Mouse (Mus musculus): ENCODE results near the gene Efna1. TPM values are rescaled to one million over a fixed set of nuclear protein-coding genes. Genes with fewer than 3 reads are reported as not detected.
A peak's percentile ranks its signal among the peaks of the same experiment; 100 is the strongest.

Efna1 gene
- polyA plus RNA-seq (2012; rRNA removed) = 132 and 134 TPM in 2 replicates

DNA sequence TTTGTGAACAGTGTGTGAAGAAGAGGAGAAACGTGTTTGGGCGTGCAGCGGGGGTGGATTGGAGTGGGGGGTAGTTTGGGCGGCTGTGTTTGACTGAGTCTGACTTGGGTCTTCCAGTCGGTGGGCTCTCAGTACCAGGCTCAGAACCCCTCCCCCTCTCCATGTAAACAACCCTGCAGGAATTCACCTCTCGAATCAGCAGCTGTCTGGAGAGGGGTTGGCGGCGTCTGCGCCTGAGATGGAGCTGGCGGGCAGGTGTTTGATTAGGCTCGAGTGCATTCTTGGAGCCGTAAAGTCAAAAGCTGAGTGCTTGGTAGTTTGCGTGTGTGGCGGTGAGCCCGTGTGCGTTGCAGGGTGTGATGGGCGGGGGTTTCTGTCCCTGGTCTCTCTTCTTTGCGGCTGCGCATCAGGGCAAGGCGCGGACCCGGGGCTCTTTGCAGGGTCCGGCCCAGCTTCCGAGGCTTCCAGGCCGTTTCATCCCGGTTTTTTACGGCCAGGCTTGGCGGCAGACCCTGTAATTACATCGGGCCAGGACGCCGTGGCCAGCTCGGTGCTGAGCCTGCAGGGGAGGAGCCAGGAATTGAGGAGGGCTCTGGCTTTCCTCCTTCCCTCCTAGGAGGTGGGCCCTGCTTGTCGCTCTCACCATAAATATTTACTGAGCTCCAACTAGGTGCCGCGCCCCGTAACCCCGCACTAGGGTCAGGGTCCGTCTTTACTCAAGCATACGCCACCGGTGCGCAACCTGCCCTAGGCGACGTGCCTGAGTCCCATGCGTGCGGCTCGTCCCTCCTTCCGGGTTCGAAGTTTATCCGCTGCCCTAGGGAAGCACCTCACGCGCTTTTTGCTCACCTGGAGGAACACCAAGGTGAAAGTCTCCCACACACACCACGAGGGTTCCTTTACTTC, at the start of gene Efna1:
TSS of gene Efna1 (minus strand) at position 537 of the 906 bp plus-strand sequence.
- 1% methylated on average over 52 of the region's 52 CpGs for WGBS
- TF ChIP-seq CTCF (IDR thresholded peaks at IDR 0.05; ENCODE audit: insufficient read depth, low read length) (no peak), POLR2A (IDR thresholded peaks at IDR 0.05; ENCODE audit: borderline replicate concordance, extremely low read depth, low read depth, low read length) (peak; percentile 69; the same call in 1 of the 2 replicates)
- peak; percentile 85 for DNase-seq
- Histone ChIP-seq H3K4me1 (ENCODE audit: control insufficient read depth, insufficient read depth, low read length) (peaks cover 11% of the 10 kb centered on the region), H3K4me3 (replicated peaks; ENCODE audit: extremely low read depth, low read depth, low read length) (peak within 1 kb of the TSS; percentile 92)

GRCm38 (mm10) chr3:89330346-89330745, 49.4 kb upstream of the Efna1 start:
- DNase-seq = no peak
- Histone ChIP-seq H3K4me3 (replicated peaks; ENCODE audit: extremely low read depth, low read depth, low read length) (no peak overlapping the region), H3K4me1 (ENCODE audit: control insufficient read depth, insufficient read depth, low read length) (no peaks in the 10 kb centered on the region)
- TF ChIP-seq CTCF (IDR thresholded peaks at IDR 0.05; ENCODE audit: insufficient read depth, low read length) (no peak), POLR2A (IDR thresholded peaks at IDR 0.05; ENCODE audit: borderline replicate concordance, extremely low read depth, low read depth, low read length) (no peak)
- 67% methylated on average over 3 of the region's 3 CpGs for WGBS

GRCm38 (mm10) chr3:89328623-89329022, 47.7 kb upstream of the Efna1 start:
- 32% methylated on average over 4 of the region's 4 CpGs for WGBS
- no peaks in the 10 kb centered on the region for H3K4me1 ChIP-seq (ENCODE audit: control insufficient read depth, insufficient read depth, low read length)
- TF ChIP-seq POLR2A (IDR thresholded peaks at IDR 0.05; ENCODE audit: borderline replicate concordance, extremely low read depth, low read depth, low read length) (no peak), CTCF (IDR thresholded peaks at IDR 0.05; ENCODE audit: insufficient read depth, low read length) (no peak)
- no peak for DNase-seq
- H3K4me3 ChIP-seq (replicated peaks; ENCODE audit: extremely low read depth, low read depth, low read length) = no peak overlapping the region

DNA sequence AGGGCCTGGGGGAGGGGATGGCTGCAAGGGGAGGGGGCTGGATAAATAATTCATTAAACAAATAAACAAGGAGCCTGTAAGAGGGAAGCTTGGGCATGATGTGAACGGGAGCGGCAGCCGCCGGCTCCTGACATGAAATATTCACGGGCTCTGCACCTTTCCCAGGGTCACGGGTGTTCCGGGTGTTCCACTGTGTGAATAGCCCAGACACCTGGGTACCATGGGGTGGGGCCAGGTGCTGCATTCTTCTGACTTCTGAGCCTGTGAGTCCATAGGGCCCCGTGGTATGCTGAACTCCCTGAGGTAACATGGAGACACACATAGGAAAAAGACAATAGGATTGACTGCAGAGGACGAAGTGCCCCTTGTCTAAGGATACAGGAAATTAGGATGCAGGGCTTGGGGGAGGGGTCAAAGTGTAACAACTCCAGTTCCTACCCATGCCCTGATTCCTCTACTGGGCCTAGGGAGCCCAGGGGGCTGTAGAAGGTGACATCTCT, 46.5 kb upstream of the Efna1 start:
- WGBS = 42% methylated on average over 9 of the region's 9 CpGs
- no peak for DNase-seq
- Histone ChIP-seq H3K4me1 (ENCODE audit: control insufficient read depth, insufficient read depth, low read length) (no peaks in the 10 kb centered on the region; the same call in 1 of the 2 replicates), H3K4me3 (replicated peaks; ENCODE audit: extremely low read depth, low read depth, low read length) (no peak overlapping the region)
- TF ChIP-seq CTCF (IDR thresholded peaks at IDR 0.05; ENCODE audit: insufficient read depth, low read length) (no peak), POLR2A (IDR thresholded peaks at IDR 0.05; ENCODE audit: borderline replicate concordance, extremely low read depth, low read depth, low read length) (no peak)

DNA sequence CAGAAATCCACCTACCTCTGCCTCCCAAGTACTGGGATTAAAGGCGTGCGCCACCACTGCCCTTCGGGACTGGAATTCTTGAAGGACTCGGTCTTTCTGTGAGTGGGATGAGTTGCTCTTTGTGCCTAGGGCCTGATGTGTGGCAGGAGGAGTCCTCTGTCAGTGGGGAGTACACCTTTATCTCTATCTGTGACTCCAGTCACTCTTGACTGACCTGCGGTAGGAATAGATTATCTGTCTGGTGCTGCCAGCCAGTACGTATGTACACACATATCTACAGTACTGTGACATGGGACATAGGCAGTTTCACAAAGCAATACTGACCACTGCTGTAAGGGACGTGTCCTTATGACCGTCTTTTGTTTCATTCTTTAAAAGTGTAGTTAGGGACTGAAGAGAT, 44.9 kb upstream of the Efna1 start:
- Histone ChIP-seq H3K4me1 (ENCODE audit: control insufficient read depth, insufficient read depth, low read length) (peaks cover 8% of the 10 kb centered on the region; the same call in 1 of the 2 replicates), H3K4me3 (replicated peaks; ENCODE audit: extremely low read depth, low read depth, low read length) (no peak overlapping the region)
- TF ChIP-seq POLR2A (IDR thresholded peaks at IDR 0.05; ENCODE audit: borderline replicate concordance, extremely low read depth, low read depth, low read length) = no peak
- no peak for TF ChIP-seq CTCF (IDR thresholded peaks at IDR 0.05; ENCODE audit: insufficient read depth, low read length)
- 91% methylated on average over 8 of the region's 8 CpGs for WGBS
- DNase-seq = no peak

DNA sequence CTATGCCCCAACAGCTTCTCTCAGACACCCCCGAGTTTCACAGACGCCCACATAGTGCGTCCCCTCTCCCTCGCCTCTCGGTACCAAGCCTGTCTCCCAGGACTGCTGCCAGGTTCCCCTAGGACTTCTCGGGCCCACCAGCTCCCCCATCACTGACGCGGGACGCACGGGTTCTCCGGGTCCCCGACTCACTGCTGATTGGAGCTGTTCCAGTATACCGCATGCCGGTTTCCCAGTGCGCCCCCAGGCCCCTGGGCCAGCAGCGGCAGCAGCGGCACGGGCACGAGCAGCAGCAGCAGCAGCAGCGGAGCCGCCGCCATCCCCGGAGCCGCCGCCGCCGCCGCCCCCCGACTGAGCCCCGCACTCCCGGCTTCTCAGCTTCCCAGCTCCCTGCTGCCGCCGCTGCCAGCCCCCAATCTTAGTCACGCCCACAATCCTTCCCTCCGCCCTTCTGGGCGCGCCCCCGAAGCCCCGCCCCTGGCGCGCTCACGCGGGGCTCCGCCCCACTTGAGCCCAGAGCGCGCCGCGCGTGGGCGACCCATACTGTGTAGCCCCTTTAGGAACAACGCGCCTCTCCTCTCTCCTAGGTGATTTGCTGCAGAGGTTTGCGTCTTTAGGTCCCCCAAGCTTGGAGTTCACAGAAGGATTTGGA, 41.7 kb upstream of the Efna1 start, which contains the start of gene Efna3:
TSS of gene Efna3 (minus strand) at position 452 of the 652 bp plus-strand sequence.
- TF ChIP-seq CTCF (IDR thresholded peaks at IDR 0.05; ENCODE audit: insufficient read depth, low read length) (no peak), POLR2A (IDR thresholded peaks at IDR 0.05; ENCODE audit: borderline replicate concordance, extremely low read depth, low read depth, low read length) (no peak)
- DNase-seq = peak; percentile 80
- peak within 1 kb of the TSS; percentile 26 for H3K4me3 ChIP-seq (replicated peaks; ENCODE audit: extremely low read depth, low read depth, low read length)
- H3K4me1 ChIP-seq (ENCODE audit: control insufficient read depth, insufficient read depth, low read length) = peaks cover 11% of the 10 kb centered on the region; the same call in 1 of the 2 replicates
- 2% methylated on average over 53 of the region's 53 CpGs for WGBS

- peaks cover 11% of the 10 kb centered on the region; the same call in 1 of the 2 replicates for H3K4me1 ChIP-seq (ENCODE audit: control insufficient read depth, insufficient read depth, low read length)
- WGBS = 2% methylated on average over 14 of the region's 14 CpGs
- no peak overlapping the region for H3K4me3 ChIP-seq (replicated peaks; ENCODE audit: extremely low read depth, low read depth, low read length)
- no peak for TF ChIP-seq POLR2A (IDR thresholded peaks at IDR 0.05; ENCODE audit: borderline replicate concordance, extremely low read depth, low read depth, low read length)
- no peak for TF ChIP-seq CTCF (IDR thresholded peaks at IDR 0.05; ENCODE audit: insufficient read depth, low read length)
- no peak for DNase-seq
These were observed 41.2 kb upstream of the Efna1 start for GRCm38 (mm10) chr3:89322131-89322500.

GRCm38 (mm10) chr3:89321183-89322130, 40.5 kb upstream of the Efna1 start:
- Histone ChIP-seq H3K4me1 (ENCODE audit: control insufficient read depth, insufficient read depth, low read length) (peaks cover 13% of the 10 kb centered on the region; the same call in 1 of the 2 replicates), H3K4me3 (replicated peaks; ENCODE audit: extremely low read depth, low read depth, low read length) (peak overlapping the region; percentile 6)
- 1% methylated on average over 64 of the region's 66 CpGs for WGBS
- TF ChIP-seq POLR2A (IDR thresholded peaks at IDR 0.05; ENCODE audit: borderline replicate concordance, extremely low read depth, low read depth, low read length) (no peak), CTCF (IDR thresholded peaks at IDR 0.05; ENCODE audit: insufficient read depth, low read length) (no peak)
- no peak for DNase-seq
